Mouse (Mus musculus) MEL (cell line): ENCODE results near the gene Wdfy3.

Source experiments
- CTCF ChIP-seq, 3 experiments: IDR thresholded peaks in 2 of 3; conservative IDR thresholded peaks in 1 of 3; 2 replicates each; pipeline ENCODE4 v1.5.1; 2011 to 2012; ENCODE audit warnings: low read length in 3 of 3, low read depth in 2 of 3, mild to moderate bottlenecking in 2 of 3, improper control_type of control experiment in 1 of 3, inconsistent platforms in 1 of 3, mixed read lengths in 1 of 3, moderate library complexity in 1 of 3; ENCODE audit not compliant: control insufficient read depth in 1 of 3, insufficient read depth in 1 of 3, poor library complexity in 1 of 3, severe bottlenecking in 1 of 3
- EP300 ChIP-seq, 2 experiments: IDR thresholded peaks; 2 replicates each; pipeline ENCODE4 v1.6.1; 2011; ENCODE audit warnings: improper control_type of control experiment in 2 of 2, low read length in 2 of 2, low read depth in 1 of 2, mild to moderate bottlenecking in 1 of 2
- MAFK ChIP-seq: IDR thresholded peaks from 2 replicates; pipeline ENCODE4 v1.6.1; 2011; ENCODE audit warnings: low read depth, mild to moderate bottlenecking, low read length, improper control_type of control experiment, borderline replicate concordance

- TF ChIP-seq MAFK, result no peak
- TF ChIP-seq EP300 (IDR thresholded peaks at IDR 0.05; ENCODE audit: low read depth in 1 of 2, low read length in 2 of 2), result no peak
- TF ChIP-seq CTCF (IDR thresholded peaks at IDR 0.05 in 2 of 3, conservative IDR thresholded peaks at IDR 0.05 in 1 of 3; ENCODE audit: control insufficient read depth in 1 of 3, insufficient read depth in 1 of 3, low read depth in 2 of 3, low read length in 3 of 3, poor library complexity in 1 of 3, severe bottlenecking in 1 of 3), result no peak
Measured at GRCm38 (mm10) chr5:101937909-101938596, 131.7 kb downstream of the Wdfy3 start.
